Mouse (Mus musculus): ENCODE results near the gene Apol8.

GRCm38 (mm10) chr15:77773099-77773915 is 16.5 kb upstream of the Apol8 start:
- TF ChIP-seq CTCF (IDR thresholded peaks at IDR 0.05; ENCODE audit: borderline replicate concordance, control insufficient read depth, extremely low read depth, insufficient read depth, low read length, poor library complexity), result no peak
- TF ChIP-seq POLR2A (IDR thresholded peaks at IDR 0.05; ENCODE audit: control insufficient read depth, extremely low read depth, insufficient read depth, low read length, poor library complexity), result no peak

Data from thymus, adult 2 months (tissue).